Mouse (Mus musculus) kidney, embryonic 14.5 days (tissue): ENCODE measurements around the gene Tspoap1. TPM values are rescaled to one million over a fixed set of nuclear protein-coding genes. Genes with fewer than 3 reads are reported as not detected.
A peak's percentile ranks its signal among the peaks of the same experiment; 100 is the strongest.

ENCODE experiments used
- microRNA counts: library from miRNA; unstranded; fragments of <30 nt; microRNA quantifications from one replicate; lab custom pipeline; 2017
- microRNA-seq: library from miRNA; unstranded; fragments of <30 nt; microRNA quantifications from one replicate; pipeline ENCODE4, GENCODE M21; 2016
- polyA plus RNA-seq: library from polyadenylated mRNA; unstranded; fragments of >200 nt; fragmentation: Nextera tagmentation; extraction: Ambion mirVana; gene quantifications from 2 replicates; pipeline ENCODE4 v1.2.1, GENCODE M21; 2014

Tspoap1 gene
- polyA plus RNA-seq, 1 experiment from 2014 or later = 4.2 TPM

MicroRNAs encoded within 50 kb of the gene (microRNA counts, 519-probe panel; counts per million panel counts)
- microRNA mmu-miR-142-3p (lab: Ali Mortazavi, UCI) (5,425 counts per million, percentile 50 among the panel's probes with 10 or more counts), microRNA mmu-miR-142-5p (lab: Ali Mortazavi, UCI) (5,179 counts per million, percentile 45 among the panel's probes with 10 or more counts)

Small RNAs within 50 kb of the gene (microRNA-seq; reads per million reads assigned to microRNA genes)
- gene Mir142 = not detected
- not detected for gene Mir142b

Other genes with a start within 250 kb of the Tspoap1 start
- gene Gm11492, start 193.9 kb upstream of the Tspoap1 start, polyA plus RNA-seq = not detected in 2 replicates
- 35.6 and 37.9 TPM in 2 replicates for gene Sept4, start 191.6 kb upstream of the Tspoap1 start, polyA plus RNA-seq
- gene Mtmr4, start 168.4 kb upstream of the Tspoap1 start, polyA plus RNA-seq = 20.2 and 44.3 TPM in 2 replicates
- gene Hsf5, start 143.4 kb upstream of the Tspoap1 start, polyA plus RNA-seq = 0.23 and 0.24 TPM in 2 replicates
- gene Rnf43, start 97.8 kb upstream of the Tspoap1 start, polyA plus RNA-seq = 5.9 and 10.4 TPM in 2 replicates
- gene Supt4a, start 23.0 kb upstream of the Tspoap1 start, polyA plus RNA-seq = 188 and 200 TPM in 2 replicates
- 0.41 TPM in 1 of 2 replicates, not detected in the other for gene Mpo, start 33.0 kb downstream of the Tspoap1 start, polyA plus RNA-seq
- 0.10 TPM in 1 of 2 replicates, not detected in the other for gene Lpo, start 67.7 kb downstream of the Tspoap1 start, polyA plus RNA-seq
- gene Mks1, start 92.7 kb downstream of the Tspoap1 start, polyA plus RNA-seq = 10.0 and 15.6 TPM in 2 replicates
- 0.07 and 0.08 TPM in 2 replicates for gene Epx, start 115.0 kb downstream of the Tspoap1 start, polyA plus RNA-seq
- gene Olfr462, start 131.7 kb downstream of the Tspoap1 start, polyA plus RNA-seq = not detected in 2 replicates
- gene Olfr463, start 136.8 kb downstream of the Tspoap1 start, polyA plus RNA-seq = not detected in 2 replicates
- gene Olfr464, start 160.4 kb downstream of the Tspoap1 start, polyA plus RNA-seq = not detected in 2 replicates
- gene Dynll2, start 227.0 kb downstream of the Tspoap1 start, polyA plus RNA-seq = 18.7 and 23.6 TPM in 2 replicates